Mouse (Mus musculus) limb, embryonic 12.5 days (tissue): ENCODE measurements around the gene Ehd4. TPM values are rescaled to one million over a fixed set of nuclear protein-coding genes. Genes with fewer than 3 reads are reported as not detected.

Source experiments
- polyA plus RNA-seq: library from polyadenylated mRNA; unstranded; fragments of >200 nt; fragmentation: Nextera tagmentation; extraction: Ambion mirVana; gene quantifications from 2 replicates; pipeline ENCODE4 v1.2.1, GENCODE M21; 2016

Gene Ehd4
- polyA plus RNA-seq, 1 experiment from 2014 or later, result 28.2 TPM

Other genes with a start within 250 kb of the Ehd4 start
- 3.4 and 4.9 TPM in 2 replicates for gene Mapkbp1, start 181.9 kb downstream of the Ehd4 start, polyA plus RNA-seq
- 21.1 and 24.3 TPM in 2 replicates for gene Jmjd7, start 127.1 kb downstream of the Ehd4 start, polyA plus RNA-seq
- gene Gm28042, start 127.1 kb downstream of the Ehd4 start, polyA plus RNA-seq, result 4.6 and 5.0 TPM in 2 replicates
- 3.7 and 3.8 TPM in 2 replicates for gene Pla2g4b, start 121.2 kb downstream of the Ehd4 start, polyA plus RNA-seq
- gene Pla2g4e, start 90.7 kb upstream of the Ehd4 start, polyA plus RNA-seq, result 0.06 TPM in 1 of 2 replicates, not detected in the other
- gene Pla2g4d, start 134.6 kb upstream of the Ehd4 start, polyA plus RNA-seq, result 0.14 and 0.18 TPM in 2 replicates
- 0.15 and 0.23 TPM in 2 replicates for gene Pla2g4f, start 159.6 kb upstream of the Ehd4 start, polyA plus RNA-seq
- gene Vps39, start 198.5 kb upstream of the Ehd4 start, polyA plus RNA-seq, result 28.5 and 30.1 TPM in 2 replicates
- 7.2 and 8.4 TPM in 2 replicates for gene Ganc, start 249.3 kb upstream of the Ehd4 start, polyA plus RNA-seq
- gene Tmem87a, start 249.5 kb upstream of the Ehd4 start, polyA plus RNA-seq, result 9.5 and 10.4 TPM in 2 replicates